Mouse (Mus musculus) small intestine, adult 2 months (tissue): ENCODE data around the gene Cd7.

Experiments used
- CTCF ChIP-seq: fragments of 200-500 bp; IDR thresholded peaks from 2 replicates; pipeline ENCODE4 v1.5.1; 2012; ENCODE audit warnings: low read depth, mild to moderate bottlenecking, control low read depth, inconsistent platforms, low read length, moderate library complexity, mixed read lengths; ENCODE audit not compliant: insufficient replicate concordance, insufficient read length; ENCODE audit errors: extremely low read depth
- POLR2A ChIP-seq: fragments of 200-500 bp; IDR thresholded peaks from 2 replicates; pipeline ENCODE4 v1.6.1; 2012; ENCODE audit warnings: low read depth, mild to moderate bottlenecking, control low read depth, inconsistent platforms, low read length, moderate library complexity

DNA sequence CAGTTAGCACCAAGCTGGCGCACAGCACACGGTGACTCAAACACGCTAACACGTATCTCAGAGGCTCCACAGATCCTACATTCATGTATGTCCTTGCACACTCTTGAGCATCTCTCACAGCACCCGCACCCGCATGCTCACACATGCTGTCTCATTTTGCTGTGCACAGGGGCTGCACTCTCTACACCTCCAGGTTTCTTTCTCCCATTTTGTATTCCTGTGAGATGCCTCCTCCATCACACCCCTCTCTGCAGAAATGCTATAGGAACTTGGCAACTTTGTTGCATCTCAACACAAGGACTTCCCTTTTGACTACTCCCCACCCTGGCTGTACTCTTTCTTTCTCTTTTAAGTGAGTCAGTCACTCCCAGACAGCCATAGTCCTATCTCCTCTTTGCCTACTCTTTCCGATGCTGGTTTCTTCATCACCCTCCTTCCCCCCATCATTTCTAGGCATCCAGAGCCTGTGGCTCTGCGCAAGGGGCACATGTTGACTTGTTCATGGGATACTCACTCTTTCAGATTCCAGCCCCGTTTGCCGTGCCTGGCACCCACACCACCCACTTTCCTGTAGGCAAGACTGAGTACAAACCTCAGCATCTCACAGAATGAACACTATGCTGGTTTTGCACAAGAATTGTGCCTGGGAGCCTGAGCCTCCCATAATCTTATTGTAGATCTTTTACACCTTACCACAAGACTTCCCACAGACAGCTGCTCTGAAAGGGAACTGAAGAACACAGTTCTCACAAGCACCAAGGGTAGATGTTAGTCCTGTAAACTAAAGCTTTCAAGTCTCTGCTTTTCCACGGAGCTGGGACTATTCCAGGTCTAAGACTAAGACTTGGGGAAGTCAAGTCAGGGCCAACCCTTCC is 615 bp downstream of the Cd7 start:
- TF ChIP-seq POLR2A, result no peak
- no peak for TF ChIP-seq CTCF
